Mouse (Mus musculus) hindbrain, embryonic 10.5 days (tissue): ENCODE measurements at regions not wholly inside any gene's neighbourhood (a gene's known extent, or its start where the extent isn't known, plus 50 kb on each side); places are given as distances from the start of the nearest gene placed in this dataset.

Source experiments
- DNase-seq: peaks from one replicate; pipeline ENCODE4 v3.0.0-alpha.2; 2017; ENCODE audit warnings: low spot score
- H3K27ac ChIP-seq: fragments of 300-500 bp; sonication (generic); 2 replicates; pipeline ENCODE4 v1.5.1; 2016; ENCODE audit warnings: mild to moderate bottlenecking, moderate library complexity
- H3K27me3 ChIP-seq: fragments of 300-500 bp; sonication (generic); 2 replicates; pipeline ENCODE4 v1.6.1; 2016; ENCODE audit warnings: mild to moderate bottlenecking; ENCODE audit not compliant: poor library complexity, insufficient read depth, severe bottlenecking
- H3K36me3 ChIP-seq: fragments of 300-500 bp; sonication (generic); 2 replicates; pipeline ENCODE4 v1.6.1; 2016; ENCODE audit warnings: mild to moderate bottlenecking, moderate library complexity
- H3K4me1 ChIP-seq: fragments of 300-500 bp; sonication (generic); replicated peaks from 2 replicates; pipeline ENCODE4 v1.6.1; 2016; ENCODE audit warnings: mild to moderate bottlenecking
- H3K4me3 ChIP-seq: fragments of 300-500 bp; sonication (generic); 2 replicates; pipeline ENCODE4 v1.5.1; 2016; ENCODE audit warnings: mild to moderate bottlenecking, moderate library complexity
- H3K9me3 ChIP-seq: fragments of 300-500 bp; sonication (generic); 2 replicates; pipeline ENCODE4 v1.6.1; 2016; ENCODE audit warnings: mild to moderate bottlenecking, moderate library complexity
- WGBS: fragments of 180-500 bp; shearing (Covaris S2); methylation state at CpG from one replicate; pipeline ENCODE4 v1.1.7; 2016; 5-methylcytosine and 5-hydroxymethylcytosine counted together

GRCm38 (mm10) chr4:150800774-150801173, 52.9 kb upstream of the Errfi1 start:
- Histone ChIP-seq H3K4me3 (no peak overlapping the region), H3K4me1 (peaks cover 25% of the 10 kb centered on the region), H3K9me3 (no peaks in the 10 kb centered on the region), H3K27ac (no peak overlapping the region), H3K27me3 (no peaks in the 10 kb centered on the region), H3K36me3 (no peaks in the 10 kb centered on the region)
- no peak for DNase-seq
- 90% methylated on average over 8 of the region's 8 CpGs for WGBS

GRCm38 (mm10) chr4:150799550-150800398, 53.9 kb upstream of the Errfi1 start:
- H3K4me1 ChIP-seq, result peaks cover 27% of the 10 kb centered on the region
- WGBS, result 76% methylated on average over 22 of the region's 22 CpGs
- no peaks in the 10 kb centered on the region for H3K36me3 ChIP-seq
- peak overlapping the region; percentile 45; the same call in 1 of the 2 replicates for H3K27ac ChIP-seq
- no peak overlapping the region for H3K4me3 ChIP-seq
- no peak for DNase-seq
- no peaks in the 10 kb centered on the region for H3K27me3 ChIP-seq
- no peaks in the 10 kb centered on the region for H3K9me3 ChIP-seq

GRCm38 (mm10) chr4:150798783-150799530, 54.8 kb upstream of the Errfi1 start:
- H3K27ac ChIP-seq, result no peak overlapping the region
- no peaks in the 10 kb centered on the region for H3K27me3 ChIP-seq
- DNase-seq, result no peak
- H3K9me3 ChIP-seq, result no peaks in the 10 kb centered on the region
- WGBS, result 57% methylated on average over 13 of the region's 13 CpGs
- H3K4me3 ChIP-seq, result no peak overlapping the region
- H3K4me1 ChIP-seq, result peaks cover 31% of the 10 kb centered on the region
- no peaks in the 10 kb centered on the region for H3K36me3 ChIP-seq

GRCm38 (mm10) chr4:150798281-150798680, 55.4 kb upstream of the Errfi1 start:
- no peak overlapping the region for H3K27ac ChIP-seq
- H3K36me3 ChIP-seq, result no peaks in the 10 kb centered on the region
- DNase-seq, result no peak
- WGBS, result 90% methylated on average over 8 of the region's 8 CpGs
- no peaks in the 10 kb centered on the region for H3K9me3 ChIP-seq
- H3K4me1 ChIP-seq, result peaks cover 36% of the 10 kb centered on the region
- H3K4me3 ChIP-seq, result no peak overlapping the region
- no peaks in the 10 kb centered on the region for H3K27me3 ChIP-seq

GRCm38 (mm10) chr4:150797057-150797456, 56.7 kb upstream of the Errfi1 start:
- Histone ChIP-seq H3K4me1 (peaks cover 47% of the 10 kb centered on the region), H3K4me3 (no peak overlapping the region), H3K9me3 (no peaks in the 10 kb centered on the region), H3K36me3 (no peaks in the 10 kb centered on the region), H3K27me3 (no peaks in the 10 kb centered on the region), H3K27ac (no peak overlapping the region)
- WGBS, result 79% methylated on average over 3 of the region's 3 CpGs
- DNase-seq, result no peak

GRCm38 (mm10) chr4:150794878-150795277, 58.8 kb upstream of the Errfi1 start:
- DNase-seq, result no peak
- no peak overlapping the region for H3K4me3 ChIP-seq
- no peaks in the 10 kb centered on the region for H3K9me3 ChIP-seq
- no peaks in the 10 kb centered on the region for H3K27me3 ChIP-seq
- 63% methylated on average over 5 of the region's 5 CpGs for WGBS
- no peaks in the 10 kb centered on the region for H3K36me3 ChIP-seq
- peak overlapping the region; percentile 69 for H3K27ac ChIP-seq
- H3K4me1 ChIP-seq, result peaks cover 45% of the 10 kb centered on the region

GRCm38 (mm10) chr4:150794257-150794794, 59.4 kb upstream of the Errfi1 start:
- H3K27ac ChIP-seq, result peak overlapping the region; percentile 69
- WGBS, result 34% methylated on average over 9 of the region's 9 CpGs
- no peak overlapping the region for H3K4me3 ChIP-seq
- H3K9me3 ChIP-seq, result no peaks in the 10 kb centered on the region
- H3K27me3 ChIP-seq, result no peaks in the 10 kb centered on the region
- peaks cover 41% of the 10 kb centered on the region for H3K4me1 ChIP-seq
- no peaks in the 10 kb centered on the region for H3K36me3 ChIP-seq
- peak; percentile 65 for DNase-seq

GRCm38 (mm10) chr4:150793146-150793545, 60.6 kb upstream of the Errfi1 start:
- 85% methylated on average over 12 of the region's 12 CpGs for WGBS
- H3K4me1 ChIP-seq, result peaks cover 34% of the 10 kb centered on the region
- no peak overlapping the region for H3K4me3 ChIP-seq
- H3K36me3 ChIP-seq, result no peaks in the 10 kb centered on the region
- peak overlapping the region; percentile 53; the same call in 1 of the 2 replicates for H3K27ac ChIP-seq
- no peak for DNase-seq
- no peaks in the 10 kb centered on the region for H3K9me3 ChIP-seq
- no peaks in the 10 kb centered on the region for H3K27me3 ChIP-seq

GRCm38 (mm10) chr4:150789166-150789565, 64.6 kb upstream of the Errfi1 start:
- no peak for DNase-seq
- Histone ChIP-seq H3K4me1 (peaks cover 36% of the 10 kb centered on the region), H3K27me3 (no peaks in the 10 kb centered on the region), H3K4me3 (no peak overlapping the region), H3K9me3 (no peaks in the 10 kb centered on the region), H3K36me3 (no peaks in the 10 kb centered on the region), H3K27ac (no peak overlapping the region)
- 79% methylated on average over 7 of the region's 7 CpGs for WGBS

- Histone ChIP-seq H3K36me3 (no peaks in the 10 kb centered on the region), H3K9me3 (no peaks in the 10 kb centered on the region), H3K4me1 (peaks cover 21% of the 10 kb centered on the region), H3K4me3 (no peak overlapping the region), H3K27ac (peak overlapping the region; percentile 56; the same call in 1 of the 2 replicates), H3K27me3 (no peaks in the 10 kb centered on the region)
- DNase-seq, result no peak
- 58% methylated on average over 6 of the region's 6 CpGs for WGBS
Measured at GRCm38 (mm10) chr4:150787113-150787512, 66.6 kb upstream of the Errfi1 start.

GRCm38 (mm10) chr4:150786651-150787050, 67.1 kb upstream of the Errfi1 start:
- DNase-seq, result no peak
- Histone ChIP-seq H3K27me3 (no peaks in the 10 kb centered on the region), H3K4me1 (peaks cover 18% of the 10 kb centered on the region), H3K36me3 (no peaks in the 10 kb centered on the region), H3K9me3 (no peaks in the 10 kb centered on the region), H3K4me3 (no peak overlapping the region), H3K27ac (0 out of 2 replicates have a peak overlapping the region, but pooled peaks have one; percentile 46)
- 86% methylated on average over 3 of the region's 3 CpGs for WGBS

GRCm38 (mm10) chr4:150784491-150785451, 68.9 kb upstream of the Errfi1 start:
- WGBS, result 61% methylated on average over 14 of the region's 14 CpGs
- Histone ChIP-seq H3K9me3 (no peaks in the 10 kb centered on the region), H3K27me3 (no peaks in the 10 kb centered on the region), H3K27ac (peak overlapping the region; percentile 76), H3K4me1 (peaks cover 37% of the 10 kb centered on the region), H3K36me3 (no peaks in the 10 kb centered on the region), H3K4me3 (no peak overlapping the region)
- peak; percentile 57 for DNase-seq
